Mouse (Mus musculus) stomach, postnatal 0 days (tissue): ENCODE measurements around the gene Dazap1. TPM values are rescaled to one million over a fixed set of nuclear protein-coding genes. Genes with fewer than 3 reads are reported as not detected.
A peak's percentile ranks its signal among the peaks of the same experiment; 100 is the strongest.

ENCODE experiments used
- ATAC-seq: fragments of 200-750 bp; cut with Nextera tagmentation; 2 replicates; pipeline ENCODE4 v1.8.0; 2017; ENCODE audit not compliant: low FRiP score, low TSS enrichment
- DNase-seq: peaks from one replicate; pipeline ENCODE4 v3.0.0-alpha.2; 2016; ENCODE audit warnings: low spot score
- H3K27ac ChIP-seq: fragments of 300-500 bp; sonication (generic); replicated peaks from 2 replicates; pipeline ENCODE4 v1.5.1; 2014; ENCODE audit warnings: mild to moderate bottlenecking, control low read depth
- H3K27me3 ChIP-seq: fragments of 300-500 bp; sonication (generic); 2 replicates; pipeline ENCODE4 v1.6.1; 2014; ENCODE audit warnings: low read length; ENCODE audit not compliant: control insufficient read depth, insufficient read depth
- H3K36me3 ChIP-seq: fragments of 300-500 bp; sonication (generic); 2 replicates; pipeline ENCODE4 v1.6.1; 2014; ENCODE audit warnings: low read length, mixed read lengths; ENCODE audit not compliant: control insufficient read depth, insufficient read depth
- H3K4me1 ChIP-seq: fragments of 300-500 bp; sonication (generic); replicated peaks from 2 replicates; pipeline ENCODE4 v1.6.1; 2014; ENCODE audit warnings: antibody characterized with exemption; ENCODE audit not compliant: control insufficient read depth, insufficient read depth
- H3K4me2 ChIP-seq: fragments of 300-500 bp; sonication (generic); replicated peaks from 2 replicates; pipeline ENCODE4 v1.6.1; 2014; ENCODE audit warnings: low read depth, mild to moderate bottlenecking, control low read depth, moderate library complexity
- H3K4me3 ChIP-seq: fragments of 300-500 bp; sonication (generic); 2 replicates; pipeline ENCODE4 v1.5.1; 2014; ENCODE audit warnings: low read depth, low read length, control low read depth
- H3K9ac ChIP-seq: fragments of 300-500 bp; sonication (generic); 2 replicates; pipeline ENCODE4 v1.6.1; 2014; ENCODE audit warnings: mild to moderate bottlenecking, low read length, control low read depth, mixed read lengths
- H3K9me3 ChIP-seq: fragments of 300-500 bp; sonication (generic); 2 replicates; pipeline ENCODE4 v1.6.1; 2016; ENCODE audit warnings: low read length; ENCODE audit not compliant: control insufficient read depth
- CTCF ChIP-seq: IDR thresholded peaks from 2 replicates; pipeline ENCODE4 v1.5.1; 2016; ENCODE audit warnings: antibody characterized with exemption, low read depth, mild to moderate bottlenecking, moderate library complexity
- EP300 ChIP-seq: optimal IDR thresholded peaks from 2 replicates; pipeline ENCODE3; 2016; ENCODE audit warnings: antibody characterized with exemption
- WGBS: fragments of 180-500 bp; shearing (Covaris S2); extraction: QIAGEN DNeasy Blood & Tissue Kit; methylation state at CpG from one replicate; pipeline ENCODE4 v1.1.7; 2014; 5-methylcytosine and 5-hydroxymethylcytosine counted together
- polyA plus RNA-seq: library from polyadenylated mRNA; unstranded; fragments of >200 nt; fragmentation: Nextera tagmentation; extraction: Ambion mirVana; gene quantifications from 2 replicates; pipeline ENCODE4 v1.2.1, GENCODE M21; 2015

Dazap1 gene
- polyA plus RNA-seq, 1 experiment from 2014 or later: 27.4 TPM

GRCm38 (mm10) chr10:80329273-80330081 lies 68.2 kb downstream of the Dazap1 start, which contains the start of the genes Pcsk4 and Reep6:
Gene Pcsk4, minus strand, starts transcription at chr10:80329498.
Gene Reep6, plus strand, starts transcription at chr10:80329953.
- Histone ChIP-seq H3K4me2 (peak within 1 kb of the TSS; percentile 77), H3K36me3 (no peaks in the 10 kb centered on the region), H3K9ac (peak within 1 kb of the TSS; percentile 41), H3K9me3 (no peaks in the 10 kb centered on the region), H3K27me3 (no peaks in the 10 kb centered on the region), H3K4me1 (peaks cover 9% of the 10 kb centered on the region; the same call in 1 of the 2 replicates), H3K27ac (peak within 1 kb of the TSS; percentile 56; the same call in 1 of the 2 replicates), H3K4me3 (peak within 1 kb of the TSS; percentile 35)
- ATAC-seq: peak; percentile 95
- 3% methylated on average over 36 of the region's 36 CpGs for WGBS
- DNase-seq: peak; percentile 99
- TF ChIP-seq CTCF (no peak), EP300 (no peak)

- no peaks in the 10 kb centered on the region for H3K27me3 ChIP-seq
- TF ChIP-seq EP300: no peak
- TF ChIP-seq CTCF: no peak
- no peak for ATAC-seq
- H3K4me1 ChIP-seq: peaks cover 9% of the 10 kb centered on the region; the same call in 1 of the 2 replicates
- H3K9ac ChIP-seq: peak overlapping the region; percentile 41
- peak overlapping the region; percentile 56; the same call in 1 of the 2 replicates for H3K27ac ChIP-seq
- peak overlapping the region; percentile 35 for H3K4me3 ChIP-seq
- H3K36me3 ChIP-seq: no peaks in the 10 kb centered on the region
- H3K9me3 ChIP-seq: no peaks in the 10 kb centered on the region
- peak overlapping the region; percentile 77 for H3K4me2 ChIP-seq
- WGBS: 1% methylated on average over 40 of the region's 41 CpGs
- no peak for DNase-seq
Observed at GRCm38 (mm10) chr10:80330084-80330483, 68.8 kb downstream of the Dazap1 start.

- ATAC-seq: no peak
Observed at GRCm38 (mm10) chr10:80330888-80331287, 69.6 kb downstream of the Dazap1 start.

GRCm38 (mm10) chr10:80331636-80332524 lies 70.6 kb downstream of the Dazap1 start:
- TF ChIP-seq CTCF (no peak), EP300 (no peak)
- H3K9ac ChIP-seq: no peak overlapping the region
- H3K4me3 ChIP-seq: no peak overlapping the region
- H3K27ac ChIP-seq: no peak overlapping the region
- 48% methylated on average over 10 of the region's 10 CpGs for WGBS
- no peaks in the 10 kb centered on the region for H3K9me3 ChIP-seq
- H3K36me3 ChIP-seq: no peaks in the 10 kb centered on the region
- no peaks in the 10 kb centered on the region for H3K27me3 ChIP-seq
- H3K4me1 ChIP-seq: peaks cover 9% of the 10 kb centered on the region; the same call in 1 of the 2 replicates
- ATAC-seq (no peak), DNase-seq (no peak)
- H3K4me2 ChIP-seq: no peak overlapping the region

More at GRCm38 (mm10) chr10:80330888-80331287, 69.6 kb downstream of the Dazap1 start:
- Histone ChIP-seq H3K9me3 (no peaks in the 10 kb centered on the region), H3K36me3 (no peaks in the 10 kb centered on the region), H3K27ac (0 out of 2 replicates have a peak overlapping the region, but pooled peaks have one; percentile 40), H3K4me1 (peaks cover 9% of the 10 kb centered on the region; the same call in 1 of the 2 replicates), H3K27me3 (no peaks in the 10 kb centered on the region), H3K9ac (peak overlapping the region; percentile 41; the same call in 1 of the 2 replicates), H3K4me3 (no peak overlapping the region; the same call in 1 of the 2 replicates), H3K4me2 (peak overlapping the region; percentile 77)
- no peak for DNase-seq
- TF ChIP-seq CTCF (no peak), EP300 (no peak)
- WGBS: 38% methylated on average over 2 of the region's 2 CpGs

GRCm38 (mm10) chr10:80332525-80332989 lies 71.3 kb downstream of the Dazap1 start:
- 75% methylated on average over 5 of the region's 5 CpGs for WGBS
- Histone ChIP-seq H3K27me3 (no peaks in the 10 kb centered on the region), H3K4me1 (peaks cover 9% of the 10 kb centered on the region; the same call in 1 of the 2 replicates), H3K4me2 (no peak overlapping the region), H3K9ac (no peak overlapping the region), H3K9me3 (no peaks in the 10 kb centered on the region), H3K36me3 (no peaks in the 10 kb centered on the region), H3K4me3 (no peak overlapping the region), H3K27ac (no peak overlapping the region)
- TF ChIP-seq CTCF: no peak
- TF ChIP-seq EP300: no peak
- DNase-seq (no peak), ATAC-seq (no peak)
